Mouse (Mus musculus) layer of hippocampus, adult 18-20 months (tissue): ENCODE results near the gene Tgm5. TPM values are rescaled to one million over a fixed set of nuclear protein-coding genes. Genes with fewer than 3 reads are reported as not detected.
A peak's percentile ranks its signal among the peaks of the same experiment; 100 is the strongest.
"Not testable (repeated sequence)": the region's sequence is repeated elsewhere in the genome, so short reads cannot be mapped to it uniquely, and the experiment has no call there.

Experiments used
- DNase-seq, 2 experiments: peaks; one replicate each; pipeline ENCODE4 v3.0.0; 2022; ENCODE audit warnings: low spot score in 2 of 2
- long read RNA-seq: library from polyadenylated mRNA; stranded (forward); transcript quantifications from one replicate; pipeline ENCODE4 v2.0.0, GENCODE M21; 2021
- total RNA-seq, 2 experiments: library from RNA; stranded (reverse); gene quantifications; 2 replicates each; pipeline ENCODE4 v1.2.3; 2021

Gene Tgm5
- not detected for total RNA-seq
- long read RNA-seq = 0 reads

DNA sequence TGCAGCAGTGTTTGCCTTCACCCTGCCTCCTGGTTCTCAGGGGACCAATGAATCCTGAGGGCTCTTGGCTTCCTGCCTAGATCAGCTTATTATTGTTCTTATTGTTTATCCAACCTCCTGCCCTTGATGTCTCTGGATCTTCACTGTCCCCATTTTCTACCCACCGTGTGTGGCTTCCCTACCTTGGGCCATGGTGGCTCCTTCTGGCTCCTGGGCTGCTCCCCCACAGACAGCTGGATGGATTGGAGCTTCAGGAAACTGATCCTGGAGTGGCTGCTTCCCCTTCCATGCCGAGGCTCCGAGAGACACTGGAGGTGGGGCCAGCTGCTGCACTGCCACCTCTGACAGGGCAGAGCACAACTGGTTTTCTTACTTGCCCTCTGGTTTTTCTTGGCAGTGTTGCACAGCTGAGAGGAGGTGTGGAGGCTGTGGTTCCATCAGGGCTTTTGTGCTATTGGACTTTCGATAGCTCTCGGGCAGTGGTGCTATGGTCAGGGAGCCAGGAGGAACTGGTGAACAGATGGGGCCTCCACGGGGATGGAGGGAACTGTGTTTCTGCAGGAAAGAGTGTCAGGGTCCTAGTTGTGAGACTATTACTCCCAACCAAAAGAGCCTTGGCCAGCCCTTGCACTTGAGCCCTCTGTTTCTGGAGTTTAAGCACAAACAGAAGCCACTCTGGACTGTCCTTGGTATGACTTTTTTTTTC, at the start of gene Tgm5:
TSS of gene Tgm5 (minus strand) at position 362 of the 706 bp plus-strand sequence.
- no peak for DNase-seq

GRCm38 (mm10) chr2:121132822-121133221, 47.2 kb upstream of the Tgm5 start:
- no peak for DNase-seq

DNA sequence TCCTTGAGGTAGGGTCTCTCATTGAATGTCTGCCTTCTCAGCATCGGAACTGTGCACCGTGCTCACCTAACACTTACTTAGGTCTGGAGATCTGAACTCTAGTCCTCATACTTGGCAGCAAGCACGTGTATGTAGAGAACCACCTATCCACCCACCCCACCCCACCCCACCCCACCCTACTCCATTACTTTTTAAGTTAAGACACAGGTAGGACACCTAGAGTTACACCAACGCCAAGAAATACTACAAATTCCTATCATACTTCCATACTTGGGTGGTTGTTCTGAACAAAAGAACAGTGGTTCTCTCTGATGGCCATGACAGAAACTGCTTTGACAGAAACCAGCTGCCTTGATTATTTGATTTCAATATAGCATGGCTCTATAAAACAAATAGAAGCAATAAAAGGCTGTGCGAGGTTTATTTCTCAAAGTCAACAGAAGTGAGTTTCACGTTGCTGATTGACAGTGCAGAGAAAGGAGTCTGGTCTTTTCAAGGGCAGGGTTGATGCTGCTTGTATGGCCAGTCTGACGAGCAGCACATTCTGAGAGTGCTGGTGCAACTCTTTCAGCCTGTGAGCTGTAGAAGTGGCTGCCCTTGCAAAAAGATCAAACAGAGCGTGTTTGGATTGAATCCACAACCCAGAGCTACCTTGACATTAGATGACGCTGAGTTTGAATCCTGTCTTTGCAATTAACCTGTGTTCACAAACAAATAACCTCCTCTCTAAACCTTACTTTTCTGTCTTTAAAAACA, 43.4 kb upstream of the Tgm5 start:
- no peak for DNase-seq

- DNase-seq = no peak
Observed at GRCm38 (mm10) chr2:121127536-121127935, 41.9 kb upstream of the Tgm5 start.

DNA sequence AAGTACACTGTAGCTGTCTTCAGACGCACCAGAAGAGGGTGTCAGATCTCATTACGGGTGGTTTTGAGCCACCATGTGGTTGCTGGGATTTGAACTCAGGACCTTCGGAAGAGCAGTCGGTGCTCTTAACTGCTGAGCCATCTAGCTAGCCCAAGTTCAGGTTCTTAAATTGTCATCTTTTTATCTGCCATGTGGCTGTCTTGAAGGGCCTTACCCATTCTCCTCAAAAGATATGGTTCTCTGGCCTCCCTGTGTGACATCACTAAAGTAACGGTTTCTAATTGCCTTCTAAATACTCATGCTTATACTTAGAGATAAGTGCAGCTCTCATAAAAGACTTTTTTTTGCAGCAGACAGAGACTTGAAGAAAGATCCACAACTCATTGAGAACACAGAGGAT, 40.7 kb upstream of the Tgm5 start:
- not testable (repeated sequence) for DNase-seq

DNA sequence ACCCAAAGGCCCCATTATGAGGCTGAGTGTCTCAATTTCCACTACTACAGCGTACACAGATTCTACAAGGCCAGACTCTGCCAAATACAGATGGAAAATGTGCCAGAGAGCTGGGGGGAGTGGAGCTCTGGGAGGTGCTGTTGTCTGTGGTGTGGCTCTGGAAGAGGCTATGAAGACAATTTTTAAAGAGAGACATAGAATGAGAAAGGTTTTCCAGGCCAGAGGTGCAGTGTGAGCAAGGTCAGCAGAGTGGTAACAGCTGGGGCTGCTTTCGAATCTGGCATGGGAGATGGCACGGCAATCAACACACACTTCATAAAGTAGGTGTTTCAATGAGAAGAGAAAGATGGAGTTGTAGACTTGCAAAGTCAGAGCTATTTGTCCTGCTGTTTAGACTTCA, 33.6 kb upstream of the Tgm5 start:
- DNase-seq = no peak

GRCm38 (mm10) chr2:121115418-121115817, 29.8 kb upstream of the Tgm5 start:
- DNase-seq = no peak

DNA sequence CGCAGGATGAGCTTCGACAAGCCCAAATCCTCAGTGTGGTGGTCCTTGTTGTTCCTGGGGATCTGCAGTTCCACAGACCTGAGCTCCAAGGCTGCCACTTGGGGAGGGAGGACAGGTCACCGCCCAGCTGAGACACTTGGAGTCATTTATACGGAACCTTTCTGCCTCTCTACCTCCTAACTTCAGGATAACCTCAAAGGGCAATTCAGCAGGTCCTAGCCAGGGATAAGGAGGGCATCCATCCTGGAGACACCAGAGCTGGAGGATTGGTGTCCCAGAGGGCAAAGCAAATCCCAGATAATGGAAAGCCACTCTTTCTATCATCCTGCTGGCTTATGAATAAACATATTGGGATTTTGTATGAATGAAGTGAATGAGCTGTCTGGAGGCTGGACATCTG, 24.1 kb upstream of the Tgm5 start, which contains the start of gene Tgm7:
TSS of gene Tgm7 (minus strand) at position 101 of the 400 bp plus-strand sequence.
- no peak for DNase-seq

- no peak for DNase-seq
Observed at GRCm38 (mm10) chr2:121105940-121106339, 20.3 kb upstream of the Tgm5 start.

- peak; percentile 43 to 83 for DNase-seq
Observed at GRCm38 (mm10) chr2:121102051-121102450, 16.4 kb upstream of the Tgm5 start.

GRCm38 (mm10) chr2:121089751-121090150, 4.1 kb upstream of the Tgm5 start:
- DNase-seq = no peak

- DNase-seq = no peak
Observed at GRCm38 (mm10) chr2:121088507-121088906, 2.9 kb upstream of the Tgm5 start.

DNA sequence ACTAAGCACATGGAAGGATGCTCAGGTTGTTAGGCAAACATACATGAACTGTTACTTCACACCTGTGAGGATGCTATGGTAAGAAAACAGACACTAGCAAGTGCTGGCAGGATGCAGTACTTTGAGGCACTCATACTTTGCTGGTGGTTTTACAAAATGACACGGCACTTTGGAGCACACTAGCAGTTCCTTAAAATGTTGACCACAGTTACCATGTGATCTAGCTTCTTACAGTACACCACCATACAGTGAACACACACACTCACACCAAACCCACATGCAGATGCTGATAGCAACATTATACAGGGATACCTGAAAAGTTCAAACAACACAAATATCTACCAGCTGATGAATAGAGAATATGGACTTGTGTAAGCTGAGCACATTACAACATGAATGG, 3.0 kb downstream of the Tgm5 start:
- DNase-seq = no peak

- DNase-seq = no peak
Observed at GRCm38 (mm10) chr2:121074747-121075146, 10.9 kb downstream of the Tgm5 start.

- no peak for DNase-seq
Observed at GRCm38 (mm10) chr2:121071871-121072270, 13.8 kb downstream of the Tgm5 start.

GRCm38 (mm10) chr2:121069506-121069905, 16.1 kb downstream of the Tgm5 start:
- DNase-seq = no peak

DNA sequence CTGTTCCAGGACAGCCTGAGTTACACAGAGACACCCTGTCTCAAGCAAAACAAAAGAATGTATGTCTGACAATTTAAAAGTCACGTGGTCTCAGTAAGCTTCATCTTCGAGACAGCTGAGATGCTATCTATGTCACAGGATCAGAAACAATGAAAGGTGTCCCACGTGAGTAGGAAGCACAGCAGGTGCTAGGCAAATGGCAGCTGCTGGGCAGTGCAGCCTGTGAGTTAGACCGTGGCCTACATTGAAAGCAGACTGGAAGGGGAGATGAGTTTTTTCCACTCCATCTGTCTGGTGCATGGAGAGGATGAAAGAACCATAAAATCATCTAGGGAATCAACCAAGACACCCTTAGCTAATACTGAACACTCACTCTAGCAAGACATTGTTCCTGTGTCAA, 18.5 kb downstream of the Tgm5 start:
- DNase-seq = no peak

- DNase-seq = no peak
Observed at GRCm38 (mm10) chr2:121061315-121061714, 24.3 kb downstream of the Tgm5 start.

DNA sequence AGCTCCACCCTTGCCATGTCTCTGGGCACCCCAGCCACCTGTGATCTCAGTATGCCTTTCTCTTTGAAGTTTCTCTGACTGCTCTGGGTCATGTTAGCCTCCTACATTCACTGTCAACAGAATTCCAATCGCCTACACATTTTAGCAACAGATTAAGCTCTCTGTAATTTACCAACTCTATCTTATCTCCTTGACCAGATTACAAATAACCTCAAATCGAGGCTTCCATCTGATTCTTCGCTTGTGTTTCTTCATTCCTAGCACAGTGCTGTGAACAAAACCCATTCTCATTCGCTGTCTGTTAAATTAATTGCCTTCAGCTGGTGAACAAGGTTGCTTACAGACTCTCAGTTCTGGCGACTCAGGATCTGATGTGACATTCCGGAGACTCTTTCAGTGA, 27.6 kb downstream of the Tgm5 start:
- no peak for DNase-seq

GRCm38 (mm10) chr2:121055915-121056314, 29.7 kb downstream of the Tgm5 start:
- DNase-seq = no peak

- no peak for DNase-seq
Observed at GRCm38 (mm10) chr2:121054060-121054459, 31.6 kb downstream of the Tgm5 start.

GRCm38 (mm10) chr2:121052176-121052575, 33.5 kb downstream of the Tgm5 start:
- no peak for DNase-seq

- DNase-seq = no peak
Observed at GRCm38 (mm10) chr2:121045653-121046052, 40.0 kb downstream of the Tgm5 start.
